Mouse (Mus musculus) thymus, postnatal 36 days (tissue): ENCODE measurements around the gene Ulk3.
A peak's percentile ranks its signal among the peaks of the same experiment; 100 is the strongest.

Experiments used
- DNase-seq, 2 experiments: peaks; one replicate each; pipeline ENCODE4 v3.0.0; 2022; ENCODE audit warnings: mixed read lengths in 2 of 2

Gene Ulk3

DNA sequence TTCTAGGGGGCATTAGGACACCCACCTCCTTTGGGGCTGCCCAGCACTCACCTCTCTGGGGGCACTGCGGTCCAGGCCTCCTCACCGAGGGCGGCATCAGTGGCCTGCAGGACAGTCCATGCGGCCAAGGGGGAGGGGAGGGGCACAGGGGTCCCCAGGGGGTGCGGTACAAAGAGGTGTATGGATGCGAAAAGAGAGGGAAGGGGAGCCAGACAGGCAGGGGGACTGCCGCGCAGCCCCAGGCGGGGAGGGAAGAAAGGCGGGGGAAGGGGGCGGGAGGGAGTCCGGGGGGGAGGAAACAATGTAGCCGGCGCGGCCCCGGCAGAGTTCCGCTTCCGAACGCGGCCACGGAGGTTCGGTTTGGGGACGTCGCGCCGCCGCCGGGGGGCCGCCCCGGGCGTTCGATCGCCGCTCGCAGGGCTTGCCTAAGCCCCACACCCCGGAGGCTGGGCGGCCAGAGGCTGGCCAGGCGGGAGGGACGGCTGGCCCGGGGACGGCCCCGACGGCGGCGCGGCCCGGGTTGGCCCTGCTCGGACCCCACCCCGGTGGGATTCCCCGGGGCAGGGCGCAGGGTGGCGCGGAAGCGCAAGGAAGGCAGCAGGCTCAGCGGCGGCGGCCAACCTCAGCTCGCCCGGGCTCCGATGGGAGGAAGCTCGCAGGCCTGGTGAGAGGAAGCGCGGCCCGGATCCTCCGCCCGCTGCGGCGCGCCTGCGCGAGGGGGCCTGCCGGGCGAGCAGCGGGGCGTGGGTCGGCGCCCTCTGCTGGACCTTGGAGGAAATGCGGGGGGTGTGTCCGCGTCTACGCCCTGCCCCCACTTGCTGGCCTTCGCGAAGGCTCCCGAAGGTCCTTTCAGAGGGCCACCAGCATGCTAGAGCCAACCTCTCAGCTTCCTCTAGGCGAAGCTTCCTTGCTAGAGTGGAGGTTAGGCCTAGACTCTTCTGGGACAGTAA, 56.0 kb downstream of the Ulk3 start:
- peak; percentile 93 for DNase-seq
